Mouse (Mus musculus) cerebellum, adult 9-10 months (tissue): ENCODE measurements around the gene Smtnl1.
"Not testable (repeated sequence)": the region's sequence is repeated elsewhere in the genome, so short reads cannot be mapped to it uniquely, and the experiment has no call there.

Experiments used
- DNase-seq: peaks from one replicate; pipeline ENCODE4 v3.0.0; 2022

Gene Smtnl1

GRCm38 (mm10) chr2:84837817-84838592 is 15.6 kb upstream of the Smtnl1 start:
- DNase-seq: no peak

DNA sequence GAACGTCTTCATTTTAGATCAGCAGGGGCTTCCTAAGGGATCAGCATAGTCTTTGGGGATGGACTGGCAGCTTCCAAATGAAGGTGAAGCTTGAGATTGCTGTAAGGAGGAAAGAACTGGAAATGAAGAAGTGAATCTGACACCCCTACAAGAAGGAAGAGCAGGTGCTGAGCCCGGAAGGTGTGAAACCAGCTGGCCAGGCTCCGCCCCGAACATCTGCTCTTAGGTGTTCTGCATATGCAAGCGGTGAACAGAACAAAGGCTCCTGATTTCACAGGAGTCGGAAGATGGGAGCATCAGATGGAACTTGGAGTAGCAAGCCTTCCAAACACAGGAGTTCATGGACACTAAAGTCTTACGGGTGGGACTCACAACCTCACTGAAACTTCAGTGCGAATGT is 14.7 kb upstream of the Smtnl1 start:
- no peak for DNase-seq

- peak; percentile 79 for DNase-seq
Measured at GRCm38 (mm10) chr2:84831666-84832391, 9.4 kb upstream of the Smtnl1 start.

GRCm38 (mm10) chr2:84827283-84827920 is 5.0 kb upstream of the Smtnl1 start:
- DNase-seq: peak; percentile 38

DNA sequence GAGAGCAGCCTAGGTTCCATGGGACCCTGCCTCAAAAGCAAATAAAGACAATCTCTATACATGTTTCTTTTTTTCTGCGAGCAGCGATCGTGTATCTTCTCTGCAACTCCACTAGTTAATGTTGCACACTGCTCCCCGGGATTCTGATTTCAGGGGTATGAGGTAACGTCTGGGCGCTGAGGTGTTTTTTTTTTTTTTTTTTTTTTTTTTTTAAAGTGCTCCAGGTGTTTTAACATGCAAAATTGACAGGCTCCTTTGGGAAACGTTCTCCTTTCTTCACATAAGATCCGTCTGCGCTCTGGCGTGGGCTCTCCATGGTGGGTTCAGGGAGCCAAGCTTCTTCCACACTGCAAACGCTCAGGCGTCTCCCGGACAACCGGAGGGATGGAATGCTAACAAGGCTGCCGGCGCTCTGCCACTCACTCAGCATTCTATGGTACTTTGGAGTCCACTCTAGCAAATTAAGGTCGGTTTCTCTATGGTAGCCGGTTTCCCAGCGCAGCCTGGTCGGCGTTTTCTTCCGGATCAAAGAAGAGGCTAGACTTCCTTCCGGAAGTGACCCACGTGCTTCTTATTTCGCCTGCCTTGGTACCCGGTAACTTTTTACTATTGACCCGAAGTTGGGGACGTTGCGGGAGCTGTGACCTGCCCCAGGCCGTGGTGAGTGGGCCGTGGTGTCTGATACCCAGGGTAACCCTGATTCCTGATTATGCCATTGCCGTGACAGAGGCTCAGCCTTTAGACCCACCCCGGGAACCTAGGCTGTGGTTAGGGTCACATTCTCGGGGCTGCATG is 4.2 kb upstream of the Smtnl1 start, which contains the start of gene Timm10:
Timm10 (plus strand) TSS at position 510 of the 795 bp plus-strand sequence.
- peak; percentile 95 for DNase-seq

GRCm38 (mm10) chr2:84823237-84823636 is 785 bp upstream of the Smtnl1 start:
- no peak for DNase-seq

DNA sequence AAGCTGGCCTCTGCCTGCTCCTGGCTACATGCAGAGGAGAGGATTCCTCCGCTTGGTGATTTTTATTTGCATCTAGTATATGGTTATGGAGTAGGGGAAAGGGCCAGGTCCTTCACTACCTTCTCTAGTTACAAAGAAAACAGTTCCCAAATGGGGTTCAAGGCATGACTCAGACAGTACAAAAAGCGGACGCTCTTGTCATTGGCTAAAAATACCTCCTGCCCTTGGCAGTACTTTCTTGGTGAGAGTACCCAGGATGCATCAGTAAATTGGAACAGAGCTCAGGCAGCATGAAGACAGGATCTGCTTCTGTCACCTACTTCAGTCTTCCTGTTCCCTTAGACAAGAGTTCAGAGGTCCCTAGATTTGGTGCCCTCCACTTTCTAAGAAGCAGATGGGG is 2.6 kb downstream of the Smtnl1 start:
- DNase-seq: no peak

DNA sequence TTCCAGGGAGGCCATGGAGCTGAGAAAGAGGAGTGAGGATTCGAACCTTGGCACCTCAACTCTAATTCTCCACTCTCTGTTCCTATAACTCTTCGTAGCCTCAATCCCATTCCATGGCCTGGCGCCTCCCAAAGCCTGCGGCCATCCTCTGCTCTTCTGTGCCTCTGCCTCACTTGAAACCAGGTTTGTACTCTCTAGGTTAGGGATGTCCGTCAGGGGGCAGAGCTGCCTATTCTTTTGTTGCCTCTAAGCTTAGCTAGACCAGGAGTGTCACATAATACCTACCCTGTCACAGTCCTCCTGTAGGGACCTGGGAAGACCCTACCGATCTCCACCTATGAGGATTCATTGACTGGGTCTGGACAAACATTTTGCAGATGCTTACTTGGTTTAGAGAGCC is 9.8 kb downstream of the Smtnl1 start:
- DNase-seq: no peak

DNA sequence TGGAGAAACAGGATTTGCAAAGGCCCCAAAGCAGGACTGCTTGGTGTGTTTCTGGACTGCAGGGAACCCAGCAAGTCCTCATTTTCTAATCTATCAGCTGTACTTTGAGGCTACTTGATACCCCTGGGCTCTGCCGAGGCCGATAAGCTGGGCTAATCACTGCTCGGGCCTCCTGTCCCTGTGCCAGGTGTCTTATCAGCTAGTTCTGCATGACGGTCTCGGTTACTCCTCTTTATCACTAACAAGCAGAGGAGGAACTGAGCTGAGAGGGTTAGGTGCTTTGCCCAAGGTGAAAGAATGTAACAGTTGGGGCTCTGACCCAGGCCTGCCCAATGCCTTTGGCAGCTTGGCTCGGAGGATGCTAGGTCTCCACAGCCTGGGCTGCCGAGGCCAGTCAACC is 10.6 kb downstream of the Smtnl1 start:
- DNase-seq: no peak

GRCm38 (mm10) chr2:84810886-84811577 is 11.4 kb downstream of the Smtnl1 start:
- peak; percentile 87 for DNase-seq

DNA sequence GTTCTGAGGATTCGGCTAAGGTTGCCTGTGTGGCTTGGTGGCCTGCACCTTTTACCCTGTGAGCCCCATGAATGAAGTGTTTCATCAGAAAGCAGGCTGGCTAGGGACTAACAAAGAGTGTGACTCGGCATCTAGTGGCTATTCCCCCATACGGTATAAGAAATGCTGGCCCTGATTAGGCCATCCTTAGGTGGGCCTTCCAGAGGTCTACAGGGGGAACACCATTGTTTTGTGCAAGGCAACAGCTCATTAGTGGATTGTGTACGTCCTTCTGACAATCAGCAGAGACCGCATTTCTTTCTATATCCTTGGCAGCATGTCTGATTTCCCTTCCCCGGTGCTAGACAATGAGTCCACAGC is 11.9 kb downstream of the Smtnl1 start:
- DNase-seq: no peak

- no peak for DNase-seq
Measured at GRCm38 (mm10) chr2:84809330-84809729, 13.1 kb downstream of the Smtnl1 start.

DNA sequence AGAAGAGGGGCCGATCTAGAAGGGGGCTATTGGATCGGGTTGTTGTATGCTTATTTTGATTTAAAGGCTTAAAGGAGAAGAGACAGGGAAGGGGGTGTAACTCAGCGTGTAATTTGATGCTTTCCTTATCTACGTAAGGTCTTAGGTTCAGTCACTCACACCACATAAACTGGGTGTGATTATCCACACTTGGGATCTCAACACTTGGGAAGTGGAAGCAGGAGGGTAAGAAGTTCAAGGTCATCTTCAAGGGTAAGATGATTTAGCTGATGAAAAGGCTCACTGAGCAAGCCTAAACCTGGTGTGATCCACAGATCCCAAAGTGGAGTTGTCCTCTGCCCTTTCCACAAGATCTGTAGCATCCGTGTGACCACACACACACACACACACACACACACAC is 15.9 kb downstream of the Smtnl1 start:
- DNase-seq: no peak

GRCm38 (mm10) chr2:84803963-84804362 is 18.5 kb downstream of the Smtnl1 start:
- no peak for DNase-seq

DNA sequence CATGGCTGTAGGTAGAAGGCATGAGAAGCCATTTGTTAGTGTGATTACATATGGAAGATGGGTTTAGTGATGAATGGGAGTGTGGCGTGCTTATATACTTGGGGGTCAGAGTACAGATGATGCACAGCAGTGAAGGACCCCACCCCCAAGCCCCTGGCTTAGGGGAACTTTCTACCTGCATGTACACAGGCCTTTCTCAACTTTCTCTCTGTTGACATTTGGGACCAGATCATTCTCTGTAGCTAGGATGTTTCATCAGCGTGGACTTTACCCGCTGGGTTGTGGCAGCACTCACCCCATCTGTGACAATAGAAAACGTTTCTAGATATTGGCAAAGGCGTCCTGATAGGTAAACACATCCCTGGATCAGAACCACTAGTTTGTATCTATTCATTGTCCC is 21.2 kb downstream of the Smtnl1 start:
- DNase-seq: not testable (repeated sequence)

- DNase-seq: no peak
Measured at GRCm38 (mm10) chr2:84800304-84800703, 22.1 kb downstream of the Smtnl1 start.

GRCm38 (mm10) chr2:84799041-84799561 is 23.4 kb downstream of the Smtnl1 start:
- DNase-seq: peak; percentile 84

DNA sequence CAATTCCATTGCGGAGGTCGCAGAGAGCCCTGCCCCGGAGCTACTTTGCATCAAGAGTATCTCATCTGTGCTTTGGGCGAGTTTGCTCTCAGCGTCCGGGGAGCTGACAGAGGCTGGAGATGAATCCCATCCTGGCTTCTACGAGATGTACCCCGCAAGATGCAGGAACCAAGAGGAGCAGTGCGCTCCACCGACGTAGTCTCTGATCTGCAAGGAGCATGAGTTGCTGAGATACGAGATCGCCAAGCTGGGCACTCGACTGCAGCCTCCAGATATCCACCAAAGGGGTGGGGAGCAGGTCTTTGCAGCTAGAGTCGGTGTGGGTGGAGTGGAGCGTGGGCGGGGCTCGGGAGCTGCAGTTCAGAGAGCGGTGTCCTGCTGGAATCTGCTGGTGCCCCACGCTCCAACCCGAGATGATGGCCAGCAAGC is 23.9 kb downstream of the Smtnl1 start, which contains the start of gene Ube2l6:
Ube2l6 (plus strand) TSS at position 336 of the 429 bp plus-strand sequence.
- DNase-seq: peak; percentile 72

DNA sequence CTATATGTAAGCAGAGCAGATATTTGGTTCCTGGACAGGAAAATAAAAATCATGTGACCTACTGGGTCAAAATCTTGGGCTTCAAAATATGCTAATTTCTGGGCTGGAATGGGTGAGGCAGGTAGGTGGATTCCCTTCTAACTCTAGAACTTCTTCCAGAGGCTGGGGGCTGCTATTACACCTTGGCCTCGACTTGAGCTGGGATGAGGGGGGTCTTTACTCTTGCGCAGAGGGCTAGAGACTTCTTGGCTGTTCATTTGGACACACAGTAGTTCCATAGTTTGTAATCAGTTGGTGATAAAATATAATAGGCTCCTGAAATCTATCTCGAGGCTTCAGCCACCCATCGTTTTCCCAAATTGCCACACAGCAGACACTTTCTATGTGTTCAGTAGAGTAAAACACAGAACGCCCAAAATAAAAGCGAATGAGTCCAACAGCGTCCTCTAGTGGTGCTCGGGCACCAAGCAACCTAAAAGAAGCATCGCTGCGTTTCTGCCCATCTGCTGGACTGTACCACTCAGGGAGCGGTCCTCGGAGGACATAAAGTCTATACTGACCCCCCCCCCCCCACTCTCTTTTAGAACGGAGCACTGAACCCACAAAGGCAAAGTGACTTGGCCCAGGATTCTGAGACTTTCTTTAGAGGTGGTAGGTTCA is 24.5 kb downstream of the Smtnl1 start:
- peak; percentile 92 for DNase-seq

- no peak for DNase-seq
Measured at GRCm38 (mm10) chr2:84793871-84794270, 28.6 kb downstream of the Smtnl1 start.

DNA sequence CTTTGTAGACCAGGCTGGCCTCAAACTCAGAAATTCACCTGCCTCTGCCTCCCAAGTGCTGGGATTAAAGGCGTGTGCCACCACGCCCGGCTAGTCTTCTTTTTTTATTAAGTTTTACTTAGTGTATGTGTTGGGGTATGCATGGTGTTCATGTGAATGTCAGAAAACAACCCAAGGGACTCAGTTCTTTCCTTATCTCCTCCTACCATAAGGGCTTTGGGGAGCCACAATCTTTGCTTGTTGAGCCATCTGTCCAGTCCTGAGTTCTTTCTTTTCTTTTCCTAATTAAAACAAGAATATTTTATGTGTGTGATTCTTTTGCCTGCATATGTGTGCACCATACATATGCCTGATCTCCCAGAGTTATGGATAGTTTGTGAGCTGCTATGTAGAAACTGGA is 29.3 kb downstream of the Smtnl1 start:
- DNase-seq: no peak
